Mouse (Mus musculus) heart, embryonic 13.5 days (tissue): ENCODE data around the gene Cwc27. TPM values are rescaled to one million over a fixed set of nuclear protein-coding genes. Genes with fewer than 3 reads are reported as not detected.

Source experiments
- ATAC-seq: fragments of 200-750 bp; cut with Nextera tagmentation; 2 replicates; pipeline ENCODE4 v1.8.0; 2017; ENCODE audit warnings: moderate TSS enrichment; ENCODE audit not compliant: insufficient number of reproducible peaks, low FRiP score, low TSS enrichment; ENCODE audit errors: extremely low read depth
- H3K27ac ChIP-seq: fragments of 300-500 bp; sonication (generic); replicated peaks from 2 replicates; pipeline ENCODE4 v1.5.1; 2015; ENCODE audit warnings: moderate library complexity, mild to moderate bottlenecking, inconsistent platforms
- H3K27me3 ChIP-seq: fragments of 300-500 bp; sonication (generic); replicated peaks from 2 replicates; pipeline ENCODE4 v1.6.1; 2015; ENCODE audit warnings: mild to moderate bottlenecking, inconsistent platforms
- H3K36me3 ChIP-seq: fragments of 300-500 bp; sonication (generic); 2 replicates; pipeline ENCODE4 v1.6.1; 2015; ENCODE audit warnings: mild to moderate bottlenecking, inconsistent platforms
- H3K4me1 ChIP-seq: fragments of 300-500 bp; sonication (generic); 2 replicates; pipeline ENCODE4 v1.6.1; 2015; ENCODE audit warnings: inconsistent platforms
- H3K4me2 ChIP-seq: fragments of 300-500 bp; sonication (generic); 2 replicates; pipeline ENCODE4 v1.6.1; 2015; ENCODE audit warnings: inconsistent platforms, mild to moderate bottlenecking, moderate library complexity
- H3K4me3 ChIP-seq: fragments of 300-500 bp; sonication (generic); 2 replicates; pipeline ENCODE4 v1.5.1; 2015; ENCODE audit warnings: moderate library complexity, mild to moderate bottlenecking, inconsistent platforms
- H3K9ac ChIP-seq: fragments of 300-500 bp; sonication (generic); 2 replicates; pipeline ENCODE4 v1.6.1; 2015; ENCODE audit warnings: inconsistent platforms, mild to moderate bottlenecking, moderate library complexity
- H3K9me3 ChIP-seq: fragments of 300-500 bp; sonication (generic); 2 replicates; pipeline ENCODE4 v1.6.1; 2016; ENCODE audit warnings: inconsistent platforms
- WGBS: fragments of 180-500 bp; shearing (Covaris S2); methylation state at CpG from one replicate; pipeline ENCODE4 v1.1.7; 2015; ENCODE audit warnings: mixed read lengths; 5-methylcytosine and 5-hydroxymethylcytosine counted together
- polyA plus RNA-seq: library from polyadenylated mRNA; unstranded; fragments of >200 nt; fragmentation: Nextera tagmentation; extraction: Ambion mirVana; gene quantifications from 2 replicates; pipeline ENCODE4 v1.2.1, GENCODE M21; 2015

Cwc27 gene
- polyA plus RNA-seq, 1 experiment from 2014 or later = 21.5 TPM

GRCm38 (mm10) chr13:104640694-104641454, 176.1 kb downstream of the Cwc27 start:
- Histone ChIP-seq H3K27ac (peak overlapping the region; percentile 75), H3K4me1 (peaks cover 30% of the 10 kb centered on the region), H3K9me3 (no peaks in the 10 kb centered on the region), H3K4me3 (no peak overlapping the region), H3K9ac (peak overlapping the region; percentile 50), H3K36me3 (peaks cover 8% of the 10 kb centered on the region), H3K27me3 (no peaks in the 10 kb centered on the region), H3K4me2 (no peak overlapping the region)
- no peak for ATAC-seq
- WGBS = 46% methylated on average over 5 of the region's 5 CpGs

GRCm38 (mm10) chr13:104638988-104639387, 178.0 kb downstream of the Cwc27 start:
- no peaks in the 10 kb centered on the region for H3K27me3 ChIP-seq
- H3K27ac ChIP-seq = no peak overlapping the region
- H3K9me3 ChIP-seq = no peaks in the 10 kb centered on the region
- no peak overlapping the region for H3K9ac ChIP-seq
- WGBS = 90% methylated on average over 3 of the region's 3 CpGs
- ATAC-seq = no peak
- H3K4me1 ChIP-seq = peaks cover 42% of the 10 kb centered on the region
- peaks cover 8% of the 10 kb centered on the region for H3K36me3 ChIP-seq
- H3K4me3 ChIP-seq = no peak overlapping the region
- no peak overlapping the region for H3K4me2 ChIP-seq

- H3K27ac ChIP-seq = peak overlapping the region; percentile 82
- 34% methylated on average over 6 of the region's 6 CpGs for WGBS
- H3K36me3 ChIP-seq = peaks cover 8% of the 10 kb centered on the region
- peak overlapping the region; percentile 39 for H3K4me2 ChIP-seq
- peaks cover 64% of the 10 kb centered on the region for H3K4me1 ChIP-seq
- no peak overlapping the region for H3K9ac ChIP-seq
- H3K9me3 ChIP-seq = no peaks in the 10 kb centered on the region
- H3K4me3 ChIP-seq = no peak overlapping the region
- no peaks in the 10 kb centered on the region for H3K27me3 ChIP-seq
- peak; percentile 48; the same call in 1 of the 2 replicates for ATAC-seq
Measured at GRCm38 (mm10) chr13:104635965-104636462, 180.9 kb downstream of the Cwc27 start.

- WGBS = 71% methylated on average over 2 of the region's 2 CpGs
- H3K27me3 ChIP-seq = no peaks in the 10 kb centered on the region
- peak overlapping the region; percentile 82; the same call in 1 of the 2 replicates for H3K27ac ChIP-seq
- H3K4me3 ChIP-seq = no peak overlapping the region
- H3K9ac ChIP-seq = no peak overlapping the region
- no peak overlapping the region for H3K4me2 ChIP-seq
- H3K36me3 ChIP-seq = peaks cover 12% of the 10 kb centered on the region
- no peak for ATAC-seq
- no peaks in the 10 kb centered on the region for H3K9me3 ChIP-seq
- peaks cover 62% of the 10 kb centered on the region for H3K4me1 ChIP-seq
Measured at GRCm38 (mm10) chr13:104634708-104635107, 182.2 kb downstream of the Cwc27 start.

- H3K9me3 ChIP-seq = no peaks in the 10 kb centered on the region
- H3K27ac ChIP-seq = peak overlapping the region; percentile 82
- H3K9ac ChIP-seq = 0 out of 2 replicates have a peak overlapping the region, but pooled peaks have one; percentile 42
- H3K36me3 ChIP-seq = peaks cover 6% of the 10 kb centered on the region
- H3K4me1 ChIP-seq = peaks cover 68% of the 10 kb centered on the region
- WGBS = 18% methylated on average over 7 of the region's 7 CpGs
- H3K4me3 ChIP-seq = no peak overlapping the region
- no peaks in the 10 kb centered on the region for H3K27me3 ChIP-seq
- peak; percentile 34; the same call in 1 of the 2 replicates for ATAC-seq
- H3K4me2 ChIP-seq = peak overlapping the region; percentile 16; the same call in 1 of the 2 replicates
Measured at GRCm38 (mm10) chr13:104632427-104633167, 184.3 kb downstream of the Cwc27 start.

- Histone ChIP-seq H3K27ac (peak overlapping the region; percentile 82), H3K4me2 (peak overlapping the region; percentile 16; the same call in 1 of the 2 replicates), H3K27me3 (no peaks in the 10 kb centered on the region), H3K4me1 (peaks cover 76% of the 10 kb centered on the region), H3K9me3 (no peaks in the 10 kb centered on the region), H3K36me3 (peaks cover 5% of the 10 kb centered on the region), H3K9ac (peak overlapping the region; percentile 42), H3K4me3 (no peak overlapping the region)
- ATAC-seq = no peak
- WGBS = 59% methylated on average over 7 of the region's 7 CpGs
Measured at GRCm38 (mm10) chr13:104631621-104632205, 185.2 kb downstream of the Cwc27 start.

GRCm38 (mm10) chr13:104630808-104631207, 186.1 kb downstream of the Cwc27 start:
- Histone ChIP-seq H3K27ac (peak overlapping the region; percentile 25; the same call in 1 of the 2 replicates), H3K4me3 (no peak overlapping the region), H3K9ac (0 out of 2 replicates have a peak overlapping the region, but pooled peaks have one; percentile 42), H3K4me1 (peaks cover 71% of the 10 kb centered on the region), H3K9me3 (no peaks in the 10 kb centered on the region), H3K4me2 (no peak overlapping the region), H3K36me3 (peaks cover 5% of the 10 kb centered on the region), H3K27me3 (no peaks in the 10 kb centered on the region)
- no peak for ATAC-seq
- WGBS = 65% methylated on average over 5 of the region's 5 CpGs

GRCm38 (mm10) chr13:104629621-104630020, 187.3 kb downstream of the Cwc27 start:
- H3K36me3 ChIP-seq = peaks cover 5% of the 10 kb centered on the region
- no peak overlapping the region for H3K9ac ChIP-seq
- H3K27me3 ChIP-seq = no peaks in the 10 kb centered on the region
- no peak overlapping the region for H3K27ac ChIP-seq
- H3K9me3 ChIP-seq = no peaks in the 10 kb centered on the region
- no peak overlapping the region for H3K4me2 ChIP-seq
- WGBS = 84% methylated on average over 11 of the region's 11 CpGs
- no peak overlapping the region for H3K4me3 ChIP-seq
- ATAC-seq = no peak
- H3K4me1 ChIP-seq = peaks cover 63% of the 10 kb centered on the region

GRCm38 (mm10) chr13:104628019-104628418, 188.9 kb downstream of the Cwc27 start:
- H3K9ac ChIP-seq = no peak overlapping the region
- WGBS = 42% methylated on average over 4 of the region's 4 CpGs
- peaks cover 5% of the 10 kb centered on the region for H3K36me3 ChIP-seq
- no peaks in the 10 kb centered on the region for H3K27me3 ChIP-seq
- no peak overlapping the region for H3K4me3 ChIP-seq
- H3K4me2 ChIP-seq = peak overlapping the region; percentile 35
- H3K9me3 ChIP-seq = no peaks in the 10 kb centered on the region
- no peak for ATAC-seq
- H3K27ac ChIP-seq = peak overlapping the region; percentile 92
- H3K4me1 ChIP-seq = peaks cover 51% of the 10 kb centered on the region

GRCm38 (mm10) chr13:104627169-104627909, 189.6 kb downstream of the Cwc27 start:
- Histone ChIP-seq H3K36me3 (peaks cover 5% of the 10 kb centered on the region), H3K9ac (peak overlapping the region; percentile 50)
- WGBS = 21% methylated on average over 11 of the region's 11 CpGs

More at GRCm38 (mm10) chr13:104627169-104627909, 189.6 kb downstream of the Cwc27 start:
- Histone ChIP-seq H3K4me1 (peaks cover 45% of the 10 kb centered on the region), H3K9me3 (no peaks in the 10 kb centered on the region), H3K4me3 (no peak overlapping the region), H3K4me2 (peak overlapping the region; percentile 35), H3K27me3 (no peaks in the 10 kb centered on the region), H3K27ac (peak overlapping the region; percentile 92)
- peak; percentile 56; the same call in 1 of the 2 replicates for ATAC-seq
